Mouse (Mus musculus) olfactory bulb, adult 2 months (tissue): ENCODE data around the gene Hcar1.

Experiments
- CTCF ChIP-seq: fragments of 200-500 bp; IDR thresholded peaks from 2 replicates; pipeline ENCODE4 v1.5.1; 2012; ENCODE audit warnings: low read depth, mild to moderate bottlenecking, low read length, moderate library complexity; ENCODE audit not compliant: insufficient read depth
- POLR2A ChIP-seq: fragments of 200-500 bp; IDR thresholded peaks from 2 replicates; pipeline ENCODE4 v1.6.1; 2012; ENCODE audit warnings: mild to moderate bottlenecking, low read depth, low read length, moderate library complexity; ENCODE audit not compliant: insufficient read depth

DNA sequence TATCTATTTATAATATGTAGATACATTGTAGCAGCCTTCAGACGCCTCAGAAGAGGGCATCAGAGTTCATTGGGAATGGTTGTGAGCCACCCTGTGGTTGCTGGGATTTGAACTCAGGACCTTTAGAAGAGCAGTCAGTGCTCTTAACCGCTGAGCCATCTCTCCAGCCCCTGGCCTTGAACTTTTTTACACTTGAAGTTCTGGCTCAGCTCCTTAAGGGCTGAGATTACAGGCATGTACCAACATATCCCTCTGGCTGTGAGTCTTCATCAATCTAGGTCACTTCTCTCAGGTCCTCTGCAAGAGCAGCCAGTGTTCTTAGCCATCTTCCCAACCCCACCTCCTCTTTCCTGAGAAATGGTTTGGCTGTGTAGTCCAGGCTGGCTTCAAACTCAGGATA lies 10.5 kb upstream of the Hcar1 start:
- TF ChIP-seq CTCF = no peak
- TF ChIP-seq POLR2A = no peak
